Mouse (Mus musculus) lung, postnatal 0 days (tissue): Measurements from ENCODE around the gene Ccdc86.

ENCODE experiments used
- CTCF ChIP-seq: IDR thresholded peaks from 2 replicates; pipeline ENCODE4 v1.5.1; 2016; ENCODE audit warnings: antibody characterized with exemption, mild to moderate bottlenecking
- EP300 ChIP-seq: IDR thresholded peaks from 2 replicates; pipeline ENCODE4 v1.6.1; 2016; ENCODE audit warnings: antibody characterized with exemption, mild to moderate bottlenecking, control low read depth

- TF ChIP-seq CTCF = no peak
- TF ChIP-seq EP300 = no peak
Observed at GRCm38 (mm10) chr19:10904512-10904911, 44.6 kb downstream of the Ccdc86 start.
